Mouse (Mus musculus) ES-E14 (cell line): ENCODE results near the gene Ddah2. TPM values are rescaled to one million over a fixed set of nuclear protein-coding genes. Genes with fewer than 3 reads are reported as not detected.

Experiments
- DNase-seq: peaks from one replicate; pipeline ENCODE4 v3.0.0-alpha.2; 2013; ENCODE audit warnings: low read depth, low spot score
- H3K27ac ChIP-seq: 2 replicates; pipeline ENCODE4 v1.5.1; 2012; ENCODE audit warnings: low read depth, mild to moderate bottlenecking, low read length, moderate library complexity, mixed read lengths; ENCODE audit not compliant: poor library complexity, insufficient read depth, severe bottlenecking
- H3K36me3 ChIP-seq: 2 replicates; pipeline ENCODE4 v1.6.1; 2012; ENCODE audit warnings: mild to moderate bottlenecking, low read length, moderate library complexity, mixed read lengths; ENCODE audit not compliant: control insufficient read depth, poor library complexity, insufficient read depth, severe bottlenecking
- H3K4me1 ChIP-seq, 2 experiments: fragments of 150-350 bp in 1 of 2; sonication (generic) in 1 of 2; 2 replicates each; pipeline ENCODE4 v1.6.1; 2012; ENCODE audit warnings: low read length in 2 of 2, mild to moderate bottlenecking in 1 of 2, mixed read lengths in 1 of 2; ENCODE audit not compliant: control insufficient read depth in 2 of 2, insufficient read depth in 2 of 2, poor library complexity in 1 of 2
- H3K4me3 ChIP-seq, 2 experiments: fragments of 150-350 bp in 1 of 2; sonication (generic) in 1 of 2; 2 replicates each; pipeline ENCODE4 v1.5.1; 2012; ENCODE audit warnings: low read length in 2 of 2, low read depth in 1 of 2, mild to moderate bottlenecking in 1 of 2, mixed read lengths in 1 of 2; ENCODE audit not compliant: insufficient read depth in 1 of 2, poor library complexity in 1 of 2, severe bottlenecking in 1 of 2
- H3K9ac ChIP-seq: 2 replicates; pipeline ENCODE4 v1.6.1; 2012; ENCODE audit warnings: low read depth, mild to moderate bottlenecking, low read length, mixed read lengths; ENCODE audit not compliant: poor library complexity, insufficient read depth, severe bottlenecking
- H3K9me3 ChIP-seq: fragments of 150-350 bp; sonication (generic); 2 replicates; pipeline ENCODE4 v1.6.1; 2012; ENCODE audit warnings: low read depth, mild to moderate bottlenecking, low read length; ENCODE audit not compliant: control insufficient read depth, insufficient read depth
- CHD2 ChIP-seq: IDR thresholded peaks from 2 replicates; pipeline ENCODE4 v1.6.1; 2014; ENCODE audit warnings: mild to moderate bottlenecking, low read depth, low read length, inconsistent platforms
- HCFC1 ChIP-seq: IDR thresholded peaks from 2 replicates; pipeline ENCODE4 v1.6.1; 2012; ENCODE audit warnings: low read length, inconsistent platforms, borderline replicate concordance; ENCODE audit not compliant: insufficient read depth
- MAFK ChIP-seq: IDR thresholded peaks from 2 replicates; pipeline ENCODE4 v1.6.1; 2014; ENCODE audit warnings: mild to moderate bottlenecking, low read depth, low read length, inconsistent platforms; ENCODE audit not compliant: insufficient read depth
- ZC3H11A ChIP-seq: IDR thresholded peaks from 2 replicates; pipeline ENCODE4 v1.6.1; 2012; ENCODE audit warnings: low read depth, mild to moderate bottlenecking, inconsistent platforms, low read length, borderline replicate concordance
- ZNF384 ChIP-seq: IDR thresholded peaks from 2 replicates; pipeline ENCODE4 v1.6.1; 2012; ENCODE audit warnings: low read depth, low read length, inconsistent platforms
- in situ Hi-C, 2 experiments: fragments of 600-800 bp; cut with MboI; formaldehyde crosslinking; loops; one replicate each; pipeline ENCODE4 v1.15.1; 2025; ENCODE audit warnings: low sequenced_read_pairs in 2 of 2, inconsistent platforms in 1 of 2; ENCODE audit not compliant: unreplicated experiment in 2 of 2
- total RNA-seq: library from RNA; depleted of rRNA; stranded (reverse); fragments of 300-350 nt; gene quantifications from 2 replicates; pipeline ENCODE4 v1.2.3, GENCODE M21; 2012

Ddah2 gene
- total RNA-seq, 1 experiment: 45.0 TPM

DNA sequence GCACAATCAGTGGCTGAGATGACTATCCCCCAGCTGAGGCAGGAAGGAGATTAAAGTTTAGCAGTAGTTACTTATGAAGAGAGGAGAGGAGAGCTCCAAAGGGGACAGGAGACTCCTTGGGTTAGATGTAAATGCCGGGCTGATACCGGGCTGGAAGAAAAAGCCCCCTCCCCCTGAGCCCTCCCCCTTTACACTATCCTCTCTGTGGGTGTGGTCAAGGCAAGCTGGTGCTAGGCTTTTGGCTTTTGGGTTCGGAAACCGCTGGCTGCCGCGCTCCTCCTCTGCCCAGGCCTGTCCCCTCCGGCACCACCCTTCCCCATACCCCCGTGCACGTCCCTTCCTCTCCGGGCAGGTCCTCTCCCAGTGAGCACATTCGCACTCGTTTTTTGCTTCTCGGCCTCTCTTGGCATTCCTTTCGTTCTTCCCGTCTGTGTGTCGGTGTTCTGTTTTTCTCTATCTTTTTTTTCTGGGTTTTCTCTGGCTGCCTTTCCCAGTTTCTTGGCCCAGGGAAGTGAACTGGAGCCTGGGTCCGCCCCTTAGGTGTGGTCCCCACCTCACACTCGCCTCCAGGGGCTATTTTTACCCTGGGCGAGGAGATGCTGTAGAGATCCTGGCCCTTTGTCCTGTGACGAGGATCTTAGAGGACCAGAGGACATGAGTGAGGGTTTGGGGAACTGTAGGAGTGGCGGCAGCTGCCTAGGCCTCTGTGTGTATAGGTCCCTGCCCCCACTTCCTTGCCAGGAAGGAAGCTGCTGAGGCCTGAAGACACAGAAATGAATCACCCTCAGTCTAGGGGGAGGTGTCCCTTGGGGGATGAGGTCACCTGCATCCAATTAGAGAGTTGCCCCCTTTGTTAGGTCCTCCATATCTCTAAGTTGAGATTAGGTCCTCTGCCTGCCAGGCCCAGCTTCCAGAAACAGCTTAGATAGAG lies 7.4 kb upstream of the Ddah2 start:
- no peaks in the 10 kb centered on the region for H3K9me3 ChIP-seq
- H3K36me3 ChIP-seq: peaks cover 28% of the 10 kb centered on the region
- TF ChIP-seq CHD2: peak; percentile 12; the same call in 1 of the 2 replicates
- no peak for TF ChIP-seq MAFK
- peak overlapping the region; percentile 78 to 79 for H3K4me3 ChIP-seq
- peak; percentile 69 for DNase-seq
- H3K9ac ChIP-seq: peak overlapping the region; percentile 89
- peaks cover 0 to 26% of the 10 kb centered on the region in 2 experiments; a peak in 3 of 4 replicates for H3K4me1 ChIP-seq
- H3K27ac ChIP-seq: peak overlapping the region; percentile 93
- in situ Hi-C loops: no loop called here

DNA sequence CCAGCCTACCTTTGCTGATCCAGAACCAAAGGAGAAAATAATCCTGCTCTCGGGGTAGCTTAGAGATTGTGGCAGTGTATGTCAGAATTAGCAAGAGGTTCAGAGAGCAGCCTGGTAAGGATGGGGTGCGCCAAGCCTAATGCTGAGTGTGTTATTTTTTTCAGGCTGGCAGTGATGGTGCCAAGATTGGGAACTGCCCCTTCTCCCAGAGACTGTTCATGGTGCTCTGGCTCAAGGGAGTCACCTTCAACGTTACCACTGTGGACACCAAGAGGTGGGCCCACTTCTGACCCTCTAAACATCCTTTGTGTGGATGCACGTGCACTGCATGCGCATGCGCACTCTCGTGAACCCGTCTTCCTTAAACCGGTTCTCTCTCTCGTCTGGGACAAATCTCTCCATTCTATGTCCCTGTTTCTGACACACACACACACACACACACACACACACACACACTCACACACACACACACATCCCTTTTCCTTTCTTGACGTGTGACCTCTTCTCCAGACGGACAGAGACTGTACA lies 6.5 kb upstream of the Ddah2 start:
- Histone ChIP-seq H3K4me3 (peak overlapping the region; percentile 78 to 79; a peak in 3 of 4 replicates), H3K9ac (peak overlapping the region; percentile 89), H3K4me1 (peaks cover 0 to 26% of the 10 kb centered on the region in 2 experiments; a peak in 3 of 4 replicates), H3K9me3 (no peaks in the 10 kb centered on the region), H3K36me3 (peaks cover 28% of the 10 kb centered on the region), H3K27ac (peak overlapping the region; percentile 93; the same call in 1 of the 2 replicates)
- no peak for TF ChIP-seq ZNF384
- no peak for TF ChIP-seq CHD2
- no peak for TF ChIP-seq MAFK
- no peak for TF ChIP-seq HCFC1
- TF ChIP-seq ZC3H11A: no peak
- in situ Hi-C loops: no loop called here
- no peak for DNase-seq

DNA sequence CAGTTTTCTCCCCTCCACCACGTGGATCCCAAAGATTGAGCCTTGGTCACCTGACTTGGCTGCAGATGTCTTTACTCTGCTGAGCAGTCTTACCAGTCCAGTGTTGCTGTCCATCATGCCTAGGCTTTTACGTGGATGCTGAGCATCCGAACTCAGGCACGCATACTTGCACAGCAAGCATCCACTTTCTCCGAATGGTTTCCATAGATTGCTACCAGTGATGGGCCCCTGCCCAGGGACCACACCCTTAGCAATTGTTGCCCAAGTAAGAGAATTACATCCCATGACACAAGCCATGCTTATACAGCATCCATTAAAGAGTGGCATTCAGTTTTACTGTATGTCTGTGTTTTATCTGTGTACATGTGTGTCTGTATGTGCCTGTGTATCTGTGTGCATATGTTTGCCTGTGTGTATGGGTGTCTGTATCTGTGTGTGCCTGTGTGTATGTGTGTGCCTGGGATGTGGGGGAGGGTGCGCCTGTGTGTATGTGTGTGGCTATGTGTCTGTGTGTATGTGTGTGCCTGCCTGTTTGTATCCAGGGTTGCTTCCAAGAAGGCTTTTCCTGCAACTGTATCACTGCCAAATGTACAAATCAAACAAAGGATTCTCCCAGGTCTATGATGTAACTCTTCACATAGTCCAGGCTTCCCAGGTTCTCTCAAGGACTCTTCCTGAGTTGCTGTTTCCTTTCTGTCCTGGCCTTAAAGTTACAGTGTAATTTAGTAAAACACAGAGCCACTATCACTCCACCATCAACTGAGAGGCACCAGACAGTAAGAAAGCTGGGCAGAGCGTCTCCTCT lies 2.9 kb upstream of the Ddah2 start:
- Histone ChIP-seq H3K9ac (no peak overlapping the region), H3K9me3 (no peaks in the 10 kb centered on the region), H3K4me1 (peaks cover 0 to 26% of the 10 kb centered on the region in 2 experiments; a peak in 3 of 4 replicates), H3K27ac (no peak overlapping the region), H3K36me3 (peaks cover 38% of the 10 kb centered on the region), H3K4me3 (no peak overlapping the region)
- TF ChIP-seq HCFC1: no peak
- no peak for TF ChIP-seq MAFK
- TF ChIP-seq ZNF384: no peak
- no peak for TF ChIP-seq ZC3H11A
- TF ChIP-seq CHD2: no peak
- no peak for DNase-seq
- in situ Hi-C loops: no loop called here

DNA sequence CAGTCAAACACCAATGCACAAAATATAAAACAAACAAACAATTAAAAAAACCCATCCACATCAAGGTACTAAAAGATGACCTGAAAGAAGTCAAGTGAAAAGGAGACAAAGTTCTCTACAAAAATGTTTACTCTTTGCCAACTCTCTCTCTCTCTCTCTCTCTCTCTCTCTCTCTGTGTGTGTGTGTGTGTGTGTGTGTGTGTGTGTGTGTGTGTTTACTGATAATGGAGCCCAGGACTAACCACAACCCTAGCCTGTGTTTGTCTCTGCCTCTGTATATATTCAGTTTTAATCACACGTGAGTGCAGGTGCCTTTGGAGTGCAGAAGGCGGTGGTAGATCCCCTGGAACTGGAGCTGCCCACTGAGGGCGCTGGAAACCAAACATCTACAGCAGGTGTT lies 1.7 kb upstream of the Ddah2 start:
- H3K9ac ChIP-seq: no peak overlapping the region
- no peak overlapping the region for H3K4me3 ChIP-seq
- in situ Hi-C loops: no loop called here
- no peak for DNase-seq
- H3K9me3 ChIP-seq: no peaks in the 10 kb centered on the region
- TF ChIP-seq CHD2 (no peak), ZC3H11A (no peak), MAFK (no peak), ZNF384 (no peak), HCFC1 (no peak)
- no peak overlapping the region for H3K27ac ChIP-seq
- H3K36me3 ChIP-seq: peaks cover 43% of the 10 kb centered on the region
- H3K4me1 ChIP-seq: peaks cover 0 to 30% of the 10 kb centered on the region in 2 experiments
